Mouse (Mus musculus) B cell, adult 67 days (primary cell): Measurements from ENCODE around the gene Epha3. TPM values are rescaled to one million over a fixed set of nuclear protein-coding genes. Genes with fewer than 3 reads are reported as not detected.

Source experiments
- total RNA-seq, 2 experiments: library from RNA; stranded (reverse); gene quantifications; 4 replicates each; pipeline ENCODE4 v1.2.4; 2023

The Epha3 gene
- total RNA-seq = not detected

GRCm38 (mm10) chr16:63863913-63864330, at the start of gene Epha3:
TSS of gene Epha3 (minus strand) at chr16:63864175.

